Mouse (Mus musculus) thymus, adult 2 months (tissue): ENCODE measurements at regions not wholly inside any gene's neighbourhood (a gene's known extent, or its start where the extent isn't known, plus 50 kb on each side); places are given as distances from the start of the nearest gene placed in this dataset.

ENCODE experiments used
- DNase-seq: peaks from one replicate; pipeline ENCODE4 v3.0.0; 2021
- H3K27ac ChIP-seq: fragments of 200-500 bp; 2 replicates; pipeline ENCODE4 v1.5.1; 2012; ENCODE audit warnings: low read length, control low read depth; ENCODE audit not compliant: control insufficient read depth, insufficient read depth
- H3K27me3 ChIP-seq: fragments of 200-500 bp; 2 replicates; pipeline ENCODE4 v1.6.1; 2012; ENCODE audit warnings: mild to moderate bottlenecking, low read length, moderate library complexity, mixed read lengths; ENCODE audit not compliant: control insufficient read depth, insufficient read depth
- H3K36me3 ChIP-seq: fragments of 200-500 bp; 2 replicates; pipeline ENCODE4 v1.6.1; 2012; ENCODE audit warnings: mild to moderate bottlenecking, low read length, moderate library complexity; ENCODE audit not compliant: control insufficient read depth, insufficient read depth
- H3K4me1 ChIP-seq: fragments of 200-500 bp; replicated peaks from 2 replicates; pipeline ENCODE4 v1.6.1; 2012; ENCODE audit warnings: low read length; ENCODE audit not compliant: control insufficient read depth, insufficient read depth
- H3K4me3 ChIP-seq: fragments of 200-500 bp; 2 replicates; pipeline ENCODE4 v1.5.1; 2012; ENCODE audit warnings: mild to moderate bottlenecking, low read length, control low read depth, moderate library complexity; ENCODE audit not compliant: control insufficient read depth, insufficient read depth
- CTCF ChIP-seq: fragments of 200-500 bp; IDR thresholded peaks from 2 replicates; pipeline ENCODE4 v1.5.1; 2012; ENCODE audit warnings: mild to moderate bottlenecking, control low read depth, low read length, moderate library complexity, borderline replicate concordance; ENCODE audit not compliant: control insufficient read depth, poor library complexity, insufficient read depth; ENCODE audit errors: extremely low read depth
- POLR2A ChIP-seq: fragments of 200-500 bp; IDR thresholded peaks from 2 replicates; pipeline ENCODE4 v1.6.1; 2012; ENCODE audit warnings: mild to moderate bottlenecking, low read length, control low read depth, moderate library complexity; ENCODE audit not compliant: control insufficient read depth, poor library complexity, insufficient read depth; ENCODE audit errors: extremely low read depth
- WGBS: fragments of 180-500 bp; shearing (Covaris S2); methylation state at CpG from one replicate; pipeline ENCODE4 v1.1.7; 2018; 5-methylcytosine and 5-hydroxymethylcytosine counted together

DNA sequence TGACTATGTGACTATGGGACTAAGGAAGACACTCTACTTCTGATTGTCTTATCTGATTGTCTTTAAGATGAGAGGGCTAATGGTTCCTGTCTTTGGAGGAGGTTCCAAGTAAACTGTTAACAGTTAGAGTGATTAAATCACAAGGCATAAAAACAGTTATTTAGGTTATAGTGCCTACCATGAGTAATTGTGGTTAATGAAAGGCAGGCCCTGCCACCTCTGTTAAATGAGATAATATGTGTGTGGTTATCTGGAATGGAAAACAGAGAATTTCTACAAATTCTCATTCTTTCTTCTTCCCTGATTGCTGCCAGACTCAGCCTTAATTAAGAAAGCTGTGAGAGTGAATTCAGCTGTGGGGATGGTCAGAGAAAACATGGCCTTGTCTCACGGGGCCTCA, 53.4 kb upstream of the Emx2 start:
- WGBS: 93% methylated on average over 1 of the region's 1 CpGs
- no peaks in the 10 kb centered on the region for H3K36me3 ChIP-seq

DNA sequence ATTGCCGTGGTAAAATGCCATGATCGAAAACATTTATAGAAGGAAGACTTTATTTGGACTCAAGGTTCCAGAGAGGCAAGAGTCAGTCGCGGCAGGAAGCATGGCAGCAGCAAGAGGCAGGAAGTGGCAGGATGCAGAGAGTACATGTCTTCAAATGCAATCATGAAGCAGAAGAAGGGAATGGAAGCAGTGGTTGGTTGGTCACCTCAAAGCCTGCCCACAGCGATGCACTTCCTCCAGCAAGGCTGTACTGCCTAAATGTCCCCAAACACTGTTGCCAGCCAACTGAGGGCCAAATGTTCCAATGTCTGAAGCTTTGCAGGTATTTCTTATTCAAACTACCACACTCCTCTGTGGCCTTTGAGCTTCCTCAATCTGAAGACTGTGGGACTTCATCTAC, 52.6 kb upstream of the Emx2 start:
- Histone ChIP-seq H3K4me3 (no peak overlapping the region), H3K27ac (no peak overlapping the region), H3K36me3 (no peaks in the 10 kb centered on the region), H3K27me3 (no peaks in the 10 kb centered on the region), H3K4me1 (peaks cover 6% of the 10 kb centered on the region; the same call in 1 of the 2 replicates)
- no peak for TF ChIP-seq CTCF
- TF ChIP-seq POLR2A: no peak
- WGBS: 40% methylated on average over 5 of the region's 5 CpGs
- no peak for DNase-seq

More for the DNA sequence above, 53.4 kb upstream of the Emx2 start:
- Histone ChIP-seq H3K4me3 (no peak overlapping the region), H3K27ac (no peak overlapping the region), H3K4me1 (peaks cover 9% of the 10 kb centered on the region; the same call in 1 of the 2 replicates), H3K27me3 (no peaks in the 10 kb centered on the region)
- TF ChIP-seq CTCF (no peak), POLR2A (no peak)
- DNase-seq: no peak

- 86% methylated on average over 2 of the region's 2 CpGs for WGBS
- Histone ChIP-seq H3K36me3 (no peaks in the 10 kb centered on the region), H3K4me3 (no peak overlapping the region), H3K27ac (no peak overlapping the region), H3K27me3 (no peaks in the 10 kb centered on the region), H3K4me1 (no peaks in the 10 kb centered on the region)
- no peak for DNase-seq
- TF ChIP-seq CTCF: no peak
- TF ChIP-seq POLR2A: no peak
Measured at GRCm38 (mm10) chr19:59408094-59408493, 50.1 kb upstream of the Emx2 start.
